Mouse (Mus musculus): Measurements from ENCODE around the gene Ppfibp1.

Ppfibp1 gene

GRCm38 (mm10) chr6:146881896-146882770, 6.2 kb upstream of the Ppfibp1 start:
- no peak for DNase-seq (ENCODE audit: low spot score)

- no peak for DNase-seq (ENCODE audit: low spot score)
Observed at GRCm38 (mm10) chr6:146883426-146883825, 4.9 kb upstream of the Ppfibp1 start.

GRCm38 (mm10) chr6:146884171-146884570, 4.1 kb upstream of the Ppfibp1 start:
- no peak for DNase-seq (ENCODE audit: low spot score)

GRCm38 (mm10) chr6:146884851-146885250, 3.4 kb upstream of the Ppfibp1 start:
- peak; percentile 21 for DNase-seq (ENCODE audit: low spot score)

- no peak for DNase-seq (ENCODE audit: low spot score)
Observed at GRCm38 (mm10) chr6:146888660-146889490, 588 bp downstream of the Ppfibp1 start.

GRCm38 (mm10) chr6:146890215-146890614, 1.9 kb downstream of the Ppfibp1 start:
- no peak for DNase-seq (ENCODE audit: low spot score)

GRCm38 (mm10) chr6:146890633-146891032, 2.3 kb downstream of the Ppfibp1 start:
- no peak for DNase-seq (ENCODE audit: low spot score)

GRCm38 (mm10) chr6:146893890-146894289, 5.6 kb downstream of the Ppfibp1 start:
- DNase-seq (ENCODE audit: low spot score), result no peak

GRCm38 (mm10) chr6:146898709-146899108, 10.4 kb downstream of the Ppfibp1 start:
- DNase-seq (ENCODE audit: low spot score), result no peak

- DNase-seq (ENCODE audit: low spot score), result no peak
Observed at GRCm38 (mm10) chr6:146899647-146900046, 11.4 kb downstream of the Ppfibp1 start.

- no peak for DNase-seq (ENCODE audit: low spot score)
Observed at GRCm38 (mm10) chr6:146901929-146902328, 13.6 kb downstream of the Ppfibp1 start.

- DNase-seq (ENCODE audit: low spot score), result no peak
Observed at GRCm38 (mm10) chr6:146903632-146904031, 15.3 kb downstream of the Ppfibp1 start.

GRCm38 (mm10) chr6:146904707-146905106, 16.4 kb downstream of the Ppfibp1 start:
- DNase-seq (ENCODE audit: low spot score), result no peak

GRCm38 (mm10) chr6:146906000-146906786, 17.9 kb downstream of the Ppfibp1 start:
- no peak for DNase-seq (ENCODE audit: low spot score)

- no peak for DNase-seq (ENCODE audit: low spot score)
Observed at GRCm38 (mm10) chr6:146907061-146907794, 18.9 kb downstream of the Ppfibp1 start.

GRCm38 (mm10) chr6:146907795-146908190, 19.5 kb downstream of the Ppfibp1 start:
- DNase-seq (ENCODE audit: low spot score), result no peak

- DNase-seq (ENCODE audit: low spot score), result no peak
Observed at GRCm38 (mm10) chr6:146908801-146909200, 20.5 kb downstream of the Ppfibp1 start.

GRCm38 (mm10) chr6:146909725-146910489, 21.6 kb downstream of the Ppfibp1 start:
- DNase-seq (ENCODE audit: low spot score), result no peak

- DNase-seq (ENCODE audit: low spot score), result no peak
Observed at GRCm38 (mm10) chr6:146910801-146911200, 22.5 kb downstream of the Ppfibp1 start.

GRCm38 (mm10) chr6:146912835-146913488, 24.7 kb downstream of the Ppfibp1 start:
- no peak for DNase-seq (ENCODE audit: low spot score)
